Mouse (Mus musculus) myocyte (in vitro differentiated cells): ENCODE data around the gene Rai1. TPM values are rescaled to one million over a fixed set of nuclear protein-coding genes. Genes with fewer than 3 reads are reported as not detected.

ENCODE experiments used
- H3K27me3 ChIP-seq: one replicate; pipeline ENCODE4 v1.6.1; 2011; ENCODE audit not compliant: control insufficient read depth, insufficient read depth, insufficient read length
- H3K36me3 ChIP-seq: one replicate; pipeline ENCODE4 v1.6.1; 2011; ENCODE audit not compliant: control insufficient read depth, insufficient read depth
- H3K4me2 ChIP-seq: one replicate; pipeline ENCODE4 v1.6.1; 2011; ENCODE audit warnings: low read depth, control low read depth
- H3K4me3 ChIP-seq: one replicate; pipeline ENCODE4 v1.5.1; 2011; ENCODE audit warnings: mild to moderate bottlenecking, control low read depth, moderate library complexity
- H3K79me2 ChIP-seq: one replicate; pipeline ENCODE4 v1.6.1; 2011; ENCODE audit not compliant: control insufficient read depth, insufficient read depth
- H3ac ChIP-seq: one replicate; pipeline ENCODE4 v1.6.1; 2011; ENCODE audit not compliant: control insufficient read depth, insufficient read length
- CEBPB ChIP-seq: IDR thresholded peaks from 2 replicates; pipeline ENCODE4 v1.6.1; 2011; ENCODE audit warnings: mild to moderate bottlenecking, moderate library complexity; ENCODE audit not compliant: poor library complexity, insufficient read depth, severe bottlenecking
- E2F4 ChIP-seq: IDR thresholded peaks from one replicate; pipeline ENCODE4 v1.6.1; 2011; ENCODE audit warnings: mild to moderate bottlenecking, control low read depth, moderate library complexity; ENCODE audit not compliant: insufficient read depth
- MAX ChIP-seq: IDR thresholded peaks from one replicate; pipeline ENCODE4 v1.6.1; 2011; ENCODE audit warnings: low read depth, mild to moderate bottlenecking, control low read depth
- MYOD1 ChIP-seq, 3 experiments: IDR thresholded peaks; one replicate each; pipeline ENCODE4 v1.6.1; 2011; ENCODE audit warnings: control low read depth in 2 of 3, low read depth in 2 of 3, mild to moderate bottlenecking in 2 of 3, moderate library complexity in 1 of 3; ENCODE audit not compliant: insufficient read length in 2 of 3, control insufficient read depth in 1 of 3
- MYOG ChIP-seq, 3 experiments: IDR thresholded peaks; one replicate each; pipeline ENCODE4 v1.6.1; 2011; ENCODE audit warnings: control low read depth in 2 of 3, low read depth in 2 of 3, mild to moderate bottlenecking in 2 of 3; ENCODE audit not compliant: insufficient read length in 2 of 3, control insufficient read depth in 1 of 3, insufficient read depth in 1 of 3
- POLR2A ChIP-seq: IDR thresholded peaks from one replicate; pipeline ENCODE4 v1.6.1; 2011; ENCODE audit warnings: low read depth, mild to moderate bottlenecking, control low read depth, moderate library complexity; ENCODE audit not compliant: insufficient read length
- POLR2AphosphoS2 ChIP-seq: IDR thresholded peaks from one replicate; pipeline ENCODE4 v1.6.1; 2011; ENCODE audit warnings: low read depth, control low read depth; ENCODE audit not compliant: insufficient read length
- REST ChIP-seq: IDR thresholded peaks from one replicate; pipeline ENCODE4 v1.6.1; 2011; ENCODE audit warnings: mild to moderate bottlenecking, control low read depth, moderate library complexity; ENCODE audit not compliant: insufficient read depth, insufficient read length
- SRF ChIP-seq: IDR thresholded peaks from one replicate; pipeline ENCODE4 v1.6.1; 2011; ENCODE audit warnings: low read depth; ENCODE audit not compliant: control insufficient read depth, insufficient read length
- TCF12 ChIP-seq: IDR thresholded peaks from one replicate; pipeline ENCODE4 v1.6.1; 2011; ENCODE audit warnings: mild to moderate bottlenecking, control low read depth; ENCODE audit not compliant: poor library complexity, insufficient read depth, severe bottlenecking
- TCF3 ChIP-seq: IDR thresholded peaks from one replicate; pipeline ENCODE4 v1.6.1; 2011; ENCODE audit warnings: low read depth, control low read depth; ENCODE audit not compliant: insufficient read length
- USF1 ChIP-seq: IDR thresholded peaks from one replicate; pipeline ENCODE4 v1.6.1; 2011; ENCODE audit warnings: low read depth, mild to moderate bottlenecking, control low read depth, moderate library complexity
- polyA plus RNA-seq: library from polyadenylated mRNA; unstranded; fragments of >200 nt; fragmentation: generic; extraction: Trizol; gene quantifications from one replicate; pipeline ENCODE4 v1.2.1, GENCODE M21; 2012; ENCODE audit warnings: missing spikeins

Gene Rai1
- polyA plus RNA-seq, 1 experiment = 26.0 TPM

- peak overlapping the region; percentile 71 for H3K4me3 ChIP-seq
- peaks cover 56% of the 10 kb centered on the region for H3K79me2 ChIP-seq
- H3K27me3 ChIP-seq = no peaks in the 10 kb centered on the region
- H3K4me2 ChIP-seq = peak overlapping the region; percentile 93
- TF ChIP-seq E2F4 = no peak
- TF ChIP-seq POLR2A = no peak
- TF ChIP-seq POLR2AphosphoS2 = no peak
- TF ChIP-seq MAX = no peak
- TF ChIP-seq CEBPB = no peak
- no peak for TF ChIP-seq MYOD1 (IDR thresholded peaks at IDR 0.05; ENCODE audit: control insufficient read depth in 1 of 3, insufficient read length in 2 of 3, low read depth in 2 of 3)
- TF ChIP-seq TCF3 = no peak
- TF ChIP-seq SRF = no peak
- TF ChIP-seq USF1 = no peak
- peak overlapping the region; percentile 65 for H3ac ChIP-seq
- H3K36me3 ChIP-seq = peaks cover 4% of the 10 kb centered on the region
Measured at GRCm38 (mm10) chr11:60219609-60220008, 114.8 kb downstream of the Rai1 start.

GRCm38 (mm10) chr11:60220291-60220804 is 115.5 kb downstream of the Rai1 start:
- peaks cover 49% of the 10 kb centered on the region for H3K79me2 ChIP-seq
- H3K4me2 ChIP-seq = peak overlapping the region; percentile 93
- H3K36me3 ChIP-seq = peaks cover 4% of the 10 kb centered on the region
- H3K4me3 ChIP-seq = peak overlapping the region; percentile 71
- no peak for TF ChIP-seq REST
- TF ChIP-seq USF1 = no peak
- peak; percentile 80 for TF ChIP-seq POLR2AphosphoS2
- TF ChIP-seq SRF = no peak
- TF ChIP-seq MYOG (IDR thresholded peaks at IDR 0.05; ENCODE audit: control insufficient read depth in 1 of 3, insufficient read depth in 1 of 3, insufficient read length in 2 of 3, low read depth in 2 of 3) = peak in 1 of 3 experiments; percentile 24
- TF ChIP-seq TCF12 = no peak
- peak in 1 of 3 experiments; percentile 1 for TF ChIP-seq MYOD1 (IDR thresholded peaks at IDR 0.05; ENCODE audit: control insufficient read depth in 1 of 3, insufficient read length in 2 of 3, low read depth in 2 of 3)
- TF ChIP-seq CEBPB = no peak
- TF ChIP-seq POLR2A = peak; percentile 65
- TF ChIP-seq E2F4 = no peak
- TF ChIP-seq TCF3 = no peak
- TF ChIP-seq MAX = no peak
- H3ac ChIP-seq = peak overlapping the region; percentile 65
- H3K27me3 ChIP-seq = no peaks in the 10 kb centered on the region

- no peak overlapping the region for H3ac ChIP-seq
- peaks cover 4% of the 10 kb centered on the region for H3K36me3 ChIP-seq
- H3K27me3 ChIP-seq = no peaks in the 10 kb centered on the region
- peak overlapping the region; percentile 93 for H3K4me2 ChIP-seq
- peaks cover 38% of the 10 kb centered on the region for H3K79me2 ChIP-seq
- H3K4me3 ChIP-seq = peak overlapping the region; percentile 71
- no peak for TF ChIP-seq POLR2AphosphoS2
- no peak for TF ChIP-seq E2F4
- no peak for TF ChIP-seq TCF3
- TF ChIP-seq MAX = no peak
- TF ChIP-seq TCF12 = no peak
- TF ChIP-seq REST = no peak
- TF ChIP-seq CEBPB = no peak
- TF ChIP-seq USF1 = no peak
- TF ChIP-seq MYOG (IDR thresholded peaks at IDR 0.05; ENCODE audit: control insufficient read depth in 1 of 3, insufficient read depth in 1 of 3, insufficient read length in 2 of 3, low read depth in 2 of 3) = no peak
- TF ChIP-seq MYOD1 (IDR thresholded peaks at IDR 0.05; ENCODE audit: control insufficient read depth in 1 of 3, insufficient read length in 2 of 3, low read depth in 2 of 3) = no peak
- no peak for TF ChIP-seq POLR2A
- no peak for TF ChIP-seq SRF
Measured at GRCm38 (mm10) chr11:60221425-60221824, 116.6 kb downstream of the Rai1 start.

GRCm38 (mm10) chr11:60222085-60222468 is 117.3 kb downstream of the Rai1 start:
- TF ChIP-seq CEBPB = no peak
- no peak for TF ChIP-seq POLR2AphosphoS2
- TF ChIP-seq MYOG (IDR thresholded peaks at IDR 0.05; ENCODE audit: control insufficient read depth in 1 of 3, insufficient read depth in 1 of 3, insufficient read length in 2 of 3, low read depth in 2 of 3) = no peak
- no peak for TF ChIP-seq POLR2A
- Histone ChIP-seq H3K36me3 (peaks cover 4% of the 10 kb centered on the region), H3K4me2 (peak overlapping the region; percentile 93), H3K79me2 (peaks cover 31% of the 10 kb centered on the region), H3ac (peak overlapping the region; percentile 4), H3K27me3 (no peaks in the 10 kb centered on the region), H3K4me3 (peak overlapping the region; percentile 71)

- Histone ChIP-seq H3K4me2 (peak within 1 kb of the TSS; percentile 93), H3K27me3 (no peaks in the 10 kb centered on the region), H3K36me3 (peaks cover 4% of the 10 kb centered on the region), H3K4me3 (peak within 1 kb of the TSS; percentile 71), H3ac (peak within 1 kb of the TSS; percentile 4), H3K79me2 (peaks cover 26% of the 10 kb centered on the region)
- TF ChIP-seq POLR2A = peak; percentile 73
- TF ChIP-seq CEBPB = no peak
- no peak for TF ChIP-seq TCF3
- no peak for TF ChIP-seq REST
- TF ChIP-seq SRF = peak; percentile 25
- TF ChIP-seq POLR2AphosphoS2 = peak; percentile 60
- no peak for TF ChIP-seq MYOG (IDR thresholded peaks at IDR 0.05; ENCODE audit: control insufficient read depth in 1 of 3, insufficient read depth in 1 of 3, insufficient read length in 2 of 3, low read depth in 2 of 3)
- no peak for TF ChIP-seq E2F4
- TF ChIP-seq MAX = no peak
- TF ChIP-seq MYOD1 (IDR thresholded peaks at IDR 0.05; ENCODE audit: control insufficient read depth in 1 of 3, insufficient read length in 2 of 3, low read depth in 2 of 3) = peak in 1 of 3 experiments; percentile 4
- TF ChIP-seq USF1 = peak; percentile 91
- TF ChIP-seq TCF12 = no peak
Measured at GRCm38 (mm10) chr11:60222469-60223236, 117.8 kb downstream of the Rai1 start, which contains the start of gene Srebf1. Srebf1 (minus strand) TSS chr11:60222581.
